8 mouse cellular contexts compared by ENCODE assay signal in genomic region chr3:107696910-107697309, GRCm38 (mm10). TPM values are rescaled to one million over a fixed set of nuclear protein-coding genes. Genes with fewer than 3 reads are reported as not detected.
DNase-seq lines count a peak whose midpoint lies in the region; ATAC-seq and TF ChIP-seq lines count a peak whose summit lies in the region.

No protein-coding gene starts in this region.

- ATAC-seq in neural tube, embryonic 11.5 days (ENCODE audit: insufficient read depth, low FRiP score, low TSS enrichment) = peak; percentile 18; the same call in 1 of the 2 replicates
- ATAC-seq in liver, embryonic 12.5 days = peak; percentile 45

- no peak for TF ChIP-seq CTCF in cerebellum, adult 2 months (IDR thresholded peaks at IDR 0.05; ENCODE audit: borderline replicate concordance, insufficient read depth, low read depth, low read length)

- H3K9ac ChIP-seq in neural tube, embryonic 11.5 days (ENCODE audit: low read length) = peak overlapping the region; percentile 28; the same call in 1 of the 2 replicates
- H3K9ac ChIP-seq in liver, embryonic 12.5 days = peak overlapping the region; percentile 3; the same call in 1 of the 2 replicates

- no peak overlapping the region for H3K4me3 ChIP-seq in cerebellum, adult 2 months (replicated peaks; ENCODE audit: insufficient read depth, low read depth, low read length)
- peak overlapping the region; percentile 77; the same call in 1 of the 2 replicates for H3K4me3 ChIP-seq in neural tube, embryonic 11.5 days (ENCODE audit: low read depth, low read length)
- peak overlapping the region; percentile 91 for H3K4me3 ChIP-seq in liver, embryonic 12.5 days

- no peaks in the 10 kb centered on the region for H3K9me3 ChIP-seq in neural tube, embryonic 11.5 days (ENCODE audit: control insufficient read depth, low read length)
- H3K9me3 ChIP-seq in liver, embryonic 12.5 days (replicated peaks) = no peaks in the 10 kb centered on the region

- H3K4me1 ChIP-seq in cerebellum, adult 2 months (ENCODE audit: control insufficient read depth, insufficient read depth, low read length) = peaks cover 2% of the 10 kb centered on the region; the same call in 1 of the 2 replicates
- H3K4me1 ChIP-seq in neural tube, embryonic 11.5 days (ENCODE audit: control insufficient read depth, insufficient read depth, low read length) = peaks cover 10% of the 10 kb centered on the region
- H3K4me1 ChIP-seq in liver, embryonic 12.5 days = peaks cover 36% of the 10 kb centered on the region

- H3K27me3 ChIP-seq in cerebellum, adult 2 months (ENCODE audit: control insufficient read depth, insufficient read depth, low read length) = no peaks in the 10 kb centered on the region
- no peaks in the 10 kb centered on the region for H3K27me3 ChIP-seq in neural tube, embryonic 11.5 days (ENCODE audit: control insufficient read depth, insufficient read depth, low read length)
- H3K27me3 ChIP-seq in liver, embryonic 12.5 days (replicated peaks) = no peaks in the 10 kb centered on the region

- peak overlapping the region; percentile 2; the same call in 1 of the 2 replicates for H3K27ac ChIP-seq in cerebellum, adult 2 months (ENCODE audit: insufficient read depth, low read length)
- no peak overlapping the region for H3K27ac ChIP-seq in neural tube, embryonic 11.5 days (ENCODE audit: low read depth, low read length)
- H3K27ac ChIP-seq in liver, embryonic 12.5 days = peak overlapping the region; percentile 31; the same call in 1 of the 2 replicates

- no peaks in the 10 kb centered on the region for H3K36me3 ChIP-seq in neural tube, embryonic 11.5 days (ENCODE audit: control insufficient read depth, insufficient read depth, low read length)
- H3K36me3 ChIP-seq in liver, embryonic 12.5 days = no peaks in the 10 kb centered on the region

- peak overlapping the region; percentile 74; the same call in 1 of the 2 replicates for H3K4me2 ChIP-seq in neural tube, embryonic 11.5 days (ENCODE audit: low read depth)
- H3K4me2 ChIP-seq in liver, embryonic 12.5 days = peak overlapping the region; percentile 92

- DNase-seq in cerebellum, adult 2 months = no peak
- DNase-seq in cerebellum, postnatal 25 days = no peak
- DNase-seq in neural tube, embryonic 11.5 days (ENCODE audit: low spot score) = no peak
- no peak for DNase-seq in neural tube, embryonic 10.5 days (ENCODE audit: extremely low spot score, low spot score)
- peak; percentile 67 for DNase-seq in yolk sac, embryonic 10.5 days (ENCODE audit: low spot score)
- DNase-seq in adrenal gland, adult (ENCODE audit: inconsistent age in 2 of 2, low spot score in 1 of 2) = no peak
- no peak for DNase-seq in thymus, postnatal 14 days

- 44% methylated on average over 3 of the region's 3 CpGs for WGBS in cerebellum, adult 2 months
- WGBS in neural tube, embryonic 11.5 days = 30% methylated on average over 3 of the region's 3 CpGs
- 41% methylated on average over 3 of the region's 3 CpGs for WGBS in liver, embryonic 12.5 days (ENCODE audit: insufficient replicate concordance)

- TF ChIP-seq POLR2A in cerebellum, adult 2 months (IDR thresholded peaks at IDR 0.05; ENCODE audit: borderline replicate concordance, insufficient read depth, low read length) = no peak

RNA-seq across cellular contexts. Expression of gene Ahcyl1, which starts 0.6 kb away (rescaled TPM):
- polyA plus RNA-seq in cerebellum, adult 2 months (2012; rRNA removed) = 386 and 408 TPM in 2 replicates
- polyA plus RNA-seq in neural tube, embryonic 11.5 days (2014; fragmentation: Nextera tagmentation; extraction: Ambion mirVana) = 124 and 127 TPM in 2 replicates
- 53.7 and 54.0 TPM in 2 replicates for polyA plus RNA-seq in liver, embryonic 12.5 days (2016; fragmentation: Nextera tagmentation; extraction: Ambion mirVana)
